Mouse (Mus musculus) cerebellum, adult 11-12 months (tissue): Measurements from ENCODE around the gene Tpcn1.

Experiments
- DNase-seq: peaks from one replicate; pipeline ENCODE4 v3.0.0; 2022

Tpcn1 gene

DNA sequence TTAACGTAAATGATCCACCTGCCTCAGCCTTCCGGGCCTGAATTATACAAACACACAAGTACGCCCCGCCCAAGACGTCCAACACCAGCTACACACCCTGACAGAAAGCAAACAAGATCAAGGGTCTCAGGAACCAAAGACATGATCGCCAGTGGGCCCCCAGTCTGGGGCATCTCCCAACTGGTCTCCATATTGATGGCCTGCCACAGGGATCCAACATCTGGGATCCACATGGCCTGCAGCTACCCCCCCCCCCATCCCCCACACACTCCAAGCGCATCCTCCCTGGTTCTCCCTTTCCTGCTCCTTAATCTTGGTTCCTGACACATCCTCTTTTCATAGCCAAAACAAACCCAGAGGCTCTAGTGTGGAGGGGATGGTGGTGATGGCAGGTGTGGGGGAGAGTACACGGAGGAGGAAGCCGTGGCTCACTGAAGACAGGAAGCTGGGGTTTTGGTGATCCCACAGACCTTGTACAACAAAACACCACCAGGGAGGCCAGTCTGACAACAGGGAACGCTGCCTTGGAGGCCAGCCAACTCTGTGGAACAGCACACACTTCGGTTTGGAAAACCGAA, 9.9 kb downstream of the Tpcn1 start:
- peak; percentile 66 for DNase-seq

DNA sequence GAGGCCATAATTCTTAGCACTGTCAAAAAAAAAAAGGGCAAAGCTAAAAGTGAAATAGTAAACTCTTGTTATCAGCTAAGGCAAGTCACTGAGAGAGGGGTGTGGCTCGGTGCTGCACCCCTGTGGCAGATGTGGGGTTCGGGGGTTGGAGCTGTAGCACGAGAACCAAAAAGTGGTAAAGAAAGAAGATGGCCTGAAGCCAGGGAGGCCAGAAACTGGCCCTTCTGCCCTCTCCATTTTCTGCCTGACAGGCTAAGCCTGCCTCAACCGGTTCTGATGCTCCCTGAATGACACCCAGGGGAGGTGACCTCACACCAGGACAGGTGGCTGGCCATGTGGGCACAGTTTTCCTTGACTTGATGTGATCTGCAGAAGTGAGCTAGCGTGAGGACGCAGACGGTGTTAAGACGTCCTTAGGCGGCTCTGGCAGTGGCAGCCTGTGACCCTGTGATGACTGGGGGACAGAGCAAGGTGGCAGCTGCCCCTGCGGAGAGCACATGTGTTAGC, 10.5 kb downstream of the Tpcn1 start:
- peak; percentile 62 for DNase-seq

DNA sequence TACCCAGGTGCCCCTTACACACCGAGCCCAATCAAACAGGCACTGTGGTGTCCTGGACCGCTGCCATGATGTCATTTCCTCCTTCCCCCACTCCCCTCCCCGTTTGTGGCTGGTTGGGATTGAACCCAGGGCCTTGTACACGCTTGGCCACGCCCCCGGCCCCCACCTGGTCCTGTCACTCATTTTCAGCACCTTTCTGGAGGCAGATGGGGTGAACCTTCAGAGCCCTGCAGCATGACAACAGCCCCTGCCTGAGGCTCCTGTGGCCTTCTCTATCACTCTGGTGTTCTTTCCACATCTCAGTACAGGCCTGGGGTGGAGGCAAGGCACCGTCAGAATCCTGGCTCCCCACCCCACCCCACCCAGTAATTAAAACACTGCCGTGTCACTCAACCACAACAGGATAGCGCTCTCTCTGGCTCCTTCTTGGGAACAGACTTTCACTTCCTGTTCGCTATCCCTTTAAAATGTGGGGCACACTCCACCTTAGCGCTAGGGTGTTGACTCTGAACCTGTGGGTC, 11.6 kb downstream of the Tpcn1 start:
- no peak for DNase-seq

DNA sequence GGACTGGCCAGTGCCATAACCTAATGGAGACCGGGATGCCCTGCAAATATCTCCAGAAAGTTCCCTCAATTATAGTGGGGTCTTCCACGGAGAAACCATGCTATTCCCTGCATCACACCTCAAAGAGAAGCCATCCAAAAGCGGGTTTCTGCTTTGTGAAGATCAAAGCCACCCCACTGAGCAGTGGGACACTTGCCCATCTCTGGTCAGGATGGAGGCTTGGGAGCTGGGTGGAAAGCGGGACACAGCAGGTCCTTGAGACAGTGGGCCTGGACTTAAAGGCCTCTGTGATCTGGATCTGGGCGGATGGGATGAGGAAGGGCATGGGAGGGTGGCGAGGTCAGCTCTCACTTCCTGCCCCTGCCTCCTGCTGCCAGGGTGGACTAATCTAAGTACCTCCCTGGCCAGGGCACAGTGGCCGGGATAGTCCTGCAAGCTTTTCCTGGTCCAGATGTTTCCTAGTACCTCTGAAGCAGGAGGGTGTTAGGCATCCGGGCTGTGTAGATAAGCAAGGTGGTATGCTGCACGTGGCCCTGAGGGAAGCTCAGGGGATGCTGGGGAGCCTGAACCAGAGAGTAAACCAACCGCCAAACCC, 13.9 kb downstream of the Tpcn1 start:
- peak; percentile 63 for DNase-seq

DNA sequence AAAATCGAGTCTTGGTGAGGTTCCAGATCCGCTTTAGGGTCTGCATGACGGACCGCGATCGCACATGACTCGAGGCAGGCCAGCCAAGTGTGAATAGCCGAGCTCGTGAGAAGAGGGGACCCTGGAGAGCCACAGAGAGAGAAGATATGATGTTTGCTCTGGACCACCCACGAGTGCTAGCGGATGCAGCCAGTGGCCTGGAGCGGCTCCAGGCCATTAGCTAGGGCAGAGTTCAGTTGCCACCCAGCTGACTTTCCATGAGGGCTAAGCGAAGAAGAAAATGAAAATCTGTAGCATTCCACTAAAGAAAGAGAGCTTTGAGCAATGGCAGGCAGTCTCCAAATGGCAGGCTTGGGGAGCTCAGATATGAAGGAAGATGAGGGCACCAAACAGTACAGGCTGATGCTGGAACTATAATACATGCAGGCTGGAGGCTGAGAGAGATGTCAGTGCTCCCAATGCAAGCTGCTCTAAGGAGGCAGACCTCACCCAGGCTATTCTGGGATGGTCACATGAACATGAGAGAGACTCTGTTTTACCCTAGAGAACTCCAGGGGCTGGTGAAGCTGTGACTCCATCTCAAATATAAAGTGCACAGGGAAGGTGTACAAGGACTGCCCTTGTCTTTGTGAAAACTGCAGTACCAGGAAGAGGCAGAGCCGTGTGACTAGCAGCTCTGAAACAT, 17.3 kb downstream of the Tpcn1 start:
- no peak for DNase-seq

DNA sequence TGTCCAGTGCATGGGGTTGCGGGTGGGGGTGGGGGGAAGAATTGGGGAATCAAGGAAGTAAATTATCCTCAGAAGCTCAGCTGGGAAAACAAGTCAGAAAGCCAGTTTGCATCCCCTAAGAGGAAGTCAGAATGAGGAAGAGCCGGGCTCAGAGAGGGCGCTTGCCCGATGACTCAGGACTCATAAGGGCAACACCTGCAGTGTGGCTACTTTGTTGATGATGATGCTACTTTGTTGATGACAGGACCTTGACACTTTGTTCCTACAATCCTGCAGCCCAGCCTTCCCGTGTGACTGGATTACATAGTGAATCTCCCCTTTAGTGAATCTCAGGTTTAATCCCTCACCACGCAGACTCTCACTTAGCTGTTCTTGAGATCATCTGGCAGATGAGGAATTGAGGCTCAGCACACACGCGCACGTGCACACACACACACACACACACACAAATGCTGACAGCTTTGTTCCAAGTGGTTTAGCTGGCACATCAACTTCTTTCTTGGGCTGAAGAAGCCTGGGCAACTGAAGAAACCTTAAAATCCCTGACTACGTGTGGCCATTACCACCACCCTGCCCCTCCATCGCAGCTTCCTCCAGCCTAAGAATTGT, 18.1 kb downstream of the Tpcn1 start:
- no peak for DNase-seq

DNA sequence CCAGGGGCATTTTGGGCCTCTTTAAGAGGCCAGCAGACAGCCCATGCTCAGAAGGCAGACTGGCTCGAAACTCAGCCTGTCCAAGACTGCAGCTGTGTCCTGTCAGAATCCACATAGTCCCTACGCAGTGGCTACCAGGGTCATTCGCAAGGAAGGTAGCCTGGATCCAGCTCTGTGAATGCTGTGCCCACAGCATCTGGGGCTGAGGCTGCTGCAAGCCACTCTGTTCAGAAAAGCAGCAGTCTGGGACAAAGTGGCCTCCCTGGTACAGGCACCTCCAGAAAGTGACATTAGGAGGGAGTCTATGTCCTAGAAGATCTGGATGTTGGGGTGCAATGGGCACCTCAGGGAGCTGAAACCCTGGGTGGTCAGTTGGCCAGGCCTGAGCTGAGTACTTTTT, 18.7 kb downstream of the Tpcn1 start:
- no peak for DNase-seq

DNA sequence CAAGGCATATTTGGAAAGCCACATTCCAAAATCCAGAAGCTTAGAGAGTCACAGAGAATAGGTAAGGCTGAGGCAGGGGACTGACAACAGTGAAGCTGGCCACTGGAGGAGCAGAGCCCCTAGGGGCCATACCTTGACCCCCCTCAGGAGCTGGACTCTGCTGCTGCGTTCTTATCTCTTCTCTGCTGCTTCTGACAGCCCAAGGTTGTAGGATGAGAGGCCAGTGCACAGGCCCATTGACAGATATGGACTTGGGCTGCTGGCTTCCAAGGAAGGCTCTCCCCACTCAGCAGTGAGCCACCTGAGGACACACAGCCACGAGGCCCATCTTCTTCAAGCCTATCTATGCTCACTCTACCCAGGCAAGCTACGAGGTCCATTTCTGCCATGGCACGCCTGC, 19.5 kb downstream of the Tpcn1 start:
- no peak for DNase-seq

DNA sequence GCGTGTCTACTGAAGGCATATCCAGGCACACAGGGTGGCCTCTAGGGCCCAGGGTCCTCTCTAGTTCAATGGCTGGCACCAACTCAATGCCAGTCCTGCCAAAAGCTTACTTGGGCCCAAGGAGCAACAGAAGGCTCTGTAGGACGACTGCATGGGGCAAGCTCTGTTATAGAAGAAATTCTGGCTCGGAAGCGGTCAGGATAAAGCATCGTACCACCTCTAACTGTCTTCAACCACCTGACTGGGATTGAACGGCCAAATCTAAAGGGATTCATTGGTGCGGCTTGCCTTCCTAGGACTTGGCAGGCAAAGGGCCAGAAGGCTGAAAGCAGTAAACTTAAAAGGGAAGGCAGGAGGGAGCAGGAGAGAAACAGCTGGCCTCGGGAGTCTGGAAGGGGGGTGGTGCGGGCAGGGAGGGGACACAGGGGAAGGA, 20.1 kb downstream of the Tpcn1 start:
- peak; percentile 81 for DNase-seq

DNA sequence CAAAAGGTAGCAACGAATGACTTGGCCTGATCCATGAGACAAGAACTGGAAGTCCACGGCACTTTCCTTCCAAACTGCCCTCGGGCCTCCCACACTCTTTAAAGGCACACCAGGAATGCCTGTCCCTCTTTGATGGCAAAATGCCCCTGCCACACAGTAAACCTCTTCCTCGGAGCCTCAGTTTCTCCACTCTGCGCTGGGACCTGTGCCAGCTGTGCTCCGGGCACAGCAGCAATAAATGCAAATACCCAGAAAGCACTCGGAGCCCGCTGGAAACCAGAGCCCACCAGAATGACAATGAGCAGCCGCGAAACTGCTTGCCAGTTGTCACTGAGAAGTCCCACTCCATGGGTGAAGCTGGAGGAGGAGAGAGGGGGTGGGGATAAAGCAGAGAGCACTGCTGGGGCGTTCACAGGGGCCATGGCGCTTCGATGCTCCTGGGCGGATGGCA, 20.7 kb downstream of the Tpcn1 start:
- DNase-seq = peak; percentile 74

DNA sequence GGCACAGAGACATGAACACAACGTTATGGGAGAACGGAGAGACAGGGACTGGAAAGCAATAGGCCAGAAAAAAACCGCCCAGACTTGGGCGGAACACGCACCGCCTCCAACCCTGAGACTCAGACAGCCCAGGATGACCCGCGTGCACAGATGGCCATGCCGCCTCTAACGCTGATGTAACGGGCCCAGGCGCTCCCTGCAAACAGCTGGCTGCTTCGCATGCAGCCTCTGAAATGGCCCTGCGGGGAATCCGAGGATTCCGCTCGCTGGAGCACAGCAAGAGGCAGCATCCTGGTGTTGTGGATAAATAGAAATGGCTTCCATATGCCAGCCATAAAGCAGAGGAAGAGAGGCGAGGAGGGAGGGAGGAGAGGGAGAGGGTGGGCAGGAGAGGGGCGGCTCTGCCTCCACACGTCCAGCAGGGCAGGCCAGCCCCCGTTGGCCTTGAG, 21.2 kb downstream of the Tpcn1 start:
- DNase-seq = peak; percentile 72

DNA sequence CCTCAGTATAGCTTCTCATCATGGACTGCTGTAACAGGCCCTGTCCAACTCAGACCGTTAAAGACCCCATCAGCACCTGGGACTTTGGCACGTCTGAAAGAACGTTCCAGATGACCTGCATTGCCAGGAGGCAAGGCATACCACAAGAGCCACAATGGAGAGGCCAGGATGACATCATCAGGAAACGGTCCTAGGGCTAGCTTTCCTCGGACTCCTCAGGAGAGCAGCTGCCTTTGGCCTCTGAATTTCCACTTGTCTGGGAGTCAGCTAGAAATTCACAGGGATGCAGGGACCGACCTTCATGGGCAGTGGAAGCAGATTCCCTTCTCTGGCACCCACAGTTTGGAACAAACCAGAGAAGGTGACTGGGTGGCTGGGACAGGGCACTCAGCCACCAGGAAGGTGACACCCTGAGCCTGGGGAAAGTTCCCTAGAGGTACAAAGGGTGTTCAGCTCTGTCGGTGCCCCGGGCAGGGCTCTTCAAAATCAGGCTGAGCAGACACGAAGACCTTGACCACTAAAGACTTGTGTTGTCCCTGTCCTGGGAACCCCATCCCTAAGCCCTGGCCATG, 21.7 kb downstream of the Tpcn1 start:
- DNase-seq = peak; percentile 79

DNA sequence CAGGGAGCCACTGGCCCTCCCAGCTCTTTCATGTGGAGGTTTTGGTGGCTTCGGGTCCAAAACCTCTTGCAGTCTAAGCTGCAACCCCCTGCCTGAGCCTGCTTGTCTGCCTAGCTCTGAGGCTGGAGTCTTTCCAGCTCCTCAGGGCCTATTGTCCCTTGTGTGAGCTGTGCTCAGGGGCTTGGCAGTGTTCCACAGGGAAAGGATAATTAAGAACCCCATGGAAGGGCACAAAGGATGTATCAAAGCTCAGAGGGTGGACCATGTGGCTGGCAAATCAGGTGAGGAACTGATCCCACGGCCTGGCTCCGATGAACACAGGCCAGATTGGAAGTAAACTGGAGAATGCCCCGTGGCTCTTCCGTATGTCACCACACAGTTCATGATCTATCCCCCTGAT, 22.4 kb downstream of the Tpcn1 start:
- peak; percentile 96 for DNase-seq

DNA sequence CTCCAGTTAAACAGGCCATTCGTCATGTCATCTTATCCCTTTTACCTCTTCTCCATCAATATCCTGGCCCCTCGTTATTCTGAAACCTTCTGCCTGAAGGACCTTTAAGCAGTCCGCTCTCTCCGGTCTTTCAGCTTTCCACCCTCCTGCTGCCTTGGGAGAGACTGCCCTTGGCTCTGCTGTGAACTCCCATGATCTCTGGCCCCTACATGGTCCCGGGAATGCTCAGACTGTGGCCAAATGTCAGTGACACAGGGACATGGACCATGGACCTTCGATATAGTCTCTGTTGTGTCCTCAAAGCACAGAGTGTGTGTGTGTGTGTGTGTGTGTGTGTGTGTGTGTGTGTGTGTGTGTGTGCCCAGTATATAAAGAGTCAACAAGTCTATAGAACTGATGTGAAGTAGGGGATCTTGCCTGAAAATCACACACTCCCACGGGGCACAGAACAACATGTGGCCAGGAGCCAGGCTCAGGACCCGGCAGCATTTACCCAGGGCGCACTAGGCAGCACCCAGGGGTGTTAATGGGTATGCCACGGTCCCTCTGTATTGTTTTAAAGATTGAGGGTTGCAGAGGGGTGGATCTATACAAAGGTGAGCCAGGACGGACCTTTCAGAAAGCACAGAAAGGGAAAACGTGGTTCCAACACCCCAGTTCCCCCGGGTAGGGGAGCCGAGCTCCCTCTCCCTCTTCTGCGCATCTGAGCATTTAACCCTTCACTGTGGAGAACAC, 23.1 kb downstream of the Tpcn1 start:
- peak; percentile 60 for DNase-seq

DNA sequence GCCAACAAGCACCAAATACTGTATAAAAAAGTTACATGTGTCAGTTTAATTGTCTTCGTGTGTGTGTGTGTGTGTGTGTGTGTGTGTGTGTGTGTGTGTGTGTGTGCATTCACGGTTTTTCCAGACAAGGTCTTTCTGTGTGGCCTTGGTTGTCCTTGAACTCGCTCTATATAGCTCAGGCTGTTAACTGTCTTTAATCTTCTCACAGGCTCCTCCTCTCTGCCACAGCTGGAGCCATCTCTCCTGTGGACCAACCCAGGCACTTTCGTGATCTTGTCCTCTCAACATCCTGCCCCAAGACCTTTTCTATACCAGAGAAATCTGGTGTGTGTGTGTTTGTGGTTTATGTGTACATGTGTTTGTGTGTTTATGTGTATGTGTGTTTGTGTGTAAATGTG, 24.6 kb downstream of the Tpcn1 start:
- no peak for DNase-seq

DNA sequence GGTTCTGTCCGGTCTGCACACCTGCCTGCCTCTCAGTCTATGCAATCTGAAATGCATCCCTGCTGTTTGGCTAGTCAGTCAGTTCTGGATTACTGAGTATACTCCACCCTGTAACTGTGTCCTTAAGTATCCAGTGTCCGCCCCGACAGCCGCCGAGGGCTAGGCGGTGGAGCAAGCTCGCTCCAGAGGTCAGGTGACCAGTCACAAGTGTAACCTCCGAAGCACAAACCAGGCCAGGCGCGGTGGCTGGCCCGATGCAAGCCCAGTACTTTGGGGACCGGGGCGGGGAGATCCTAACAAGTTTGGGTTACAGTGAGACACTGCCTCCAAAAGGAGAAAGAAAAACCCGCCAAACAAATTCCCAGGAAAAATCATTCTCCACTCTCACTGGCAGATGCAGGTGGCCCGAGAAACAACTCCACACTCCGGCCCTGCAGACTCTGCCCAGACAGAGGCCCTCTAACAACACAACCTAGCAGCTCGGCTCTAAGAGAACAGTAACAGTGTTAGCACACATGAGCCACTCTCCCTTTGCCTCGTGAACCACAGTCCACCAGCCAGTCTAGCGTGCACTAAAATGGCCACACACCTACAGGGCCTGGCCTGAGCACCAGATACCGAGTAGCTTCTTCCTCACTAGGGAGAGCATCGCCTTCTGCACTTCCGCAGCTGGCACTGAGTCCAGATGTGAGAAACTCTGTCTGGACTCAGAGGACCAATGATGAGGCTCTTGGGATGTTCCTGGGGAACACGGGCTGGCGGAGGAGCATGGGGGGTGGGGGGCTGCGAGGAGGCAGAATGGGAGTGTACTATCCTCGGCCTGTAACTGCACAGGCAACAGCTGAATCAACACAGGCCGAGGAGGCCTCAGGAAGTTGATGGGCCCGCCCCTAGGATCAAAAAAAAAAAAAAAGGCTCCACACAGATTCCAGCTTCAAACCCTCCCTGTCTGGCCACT, 25.2 kb downstream of the Tpcn1 start:
- DNase-seq = no peak

DNA sequence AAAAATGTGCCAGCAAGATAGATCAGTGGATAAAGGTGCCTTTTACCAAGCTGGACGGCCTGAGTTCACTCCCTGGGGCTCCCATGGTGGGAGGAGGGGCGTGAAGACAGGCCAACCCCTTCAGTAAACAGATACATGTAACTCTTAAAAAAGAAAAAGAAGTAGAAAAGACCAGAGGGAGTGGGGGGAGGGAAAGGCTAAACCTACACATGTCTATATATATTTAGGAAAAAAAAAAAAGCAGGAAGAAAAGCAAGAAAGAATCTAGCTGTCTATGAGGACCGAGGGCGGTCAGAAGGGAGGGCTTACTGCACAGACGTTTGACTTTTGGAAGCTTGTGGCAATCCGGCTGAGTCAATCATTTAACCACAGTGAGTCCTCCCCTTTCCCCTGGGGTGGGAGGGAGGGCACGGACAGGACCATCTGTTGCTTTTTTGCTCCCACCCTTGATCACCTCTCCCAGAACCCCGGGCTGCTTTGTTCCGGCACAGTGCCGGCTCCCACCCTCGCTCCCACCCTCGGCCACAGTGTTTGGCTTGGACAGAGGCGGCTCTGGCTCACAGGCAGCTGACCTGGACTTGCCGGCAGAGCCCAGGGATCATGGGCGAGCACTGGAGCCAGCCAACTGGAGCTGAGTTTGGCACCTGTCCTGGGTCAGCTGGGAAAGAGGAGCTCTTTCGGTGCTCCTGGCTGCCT, 27.7 kb downstream of the Tpcn1 start:
- DNase-seq = peak; percentile 88

DNA sequence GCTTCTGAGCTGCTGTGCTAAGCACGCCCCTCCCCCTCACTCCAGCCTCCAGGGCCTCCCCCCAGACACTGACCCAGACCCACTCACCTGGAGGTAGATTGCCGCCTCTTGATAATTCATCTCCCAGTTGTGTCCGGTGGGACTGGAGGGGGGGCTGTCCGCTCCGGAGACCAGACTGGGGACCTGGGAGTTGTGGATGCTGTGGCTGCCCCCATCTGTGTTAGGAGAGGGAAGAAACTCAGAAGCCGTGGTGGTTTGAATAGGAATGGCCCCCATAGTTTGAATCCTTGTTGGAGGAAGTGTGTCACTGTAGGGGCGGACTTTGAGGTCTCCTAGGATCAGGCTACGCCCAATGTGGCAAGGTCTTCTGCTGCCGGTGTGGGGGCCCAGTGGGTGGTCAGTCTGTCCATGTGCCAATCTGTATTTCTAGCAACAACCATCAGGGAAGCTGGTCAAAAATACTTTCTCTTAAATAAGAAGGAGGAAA, 28.3 kb downstream of the Tpcn1 start:
- DNase-seq = peak; percentile 72

DNA sequence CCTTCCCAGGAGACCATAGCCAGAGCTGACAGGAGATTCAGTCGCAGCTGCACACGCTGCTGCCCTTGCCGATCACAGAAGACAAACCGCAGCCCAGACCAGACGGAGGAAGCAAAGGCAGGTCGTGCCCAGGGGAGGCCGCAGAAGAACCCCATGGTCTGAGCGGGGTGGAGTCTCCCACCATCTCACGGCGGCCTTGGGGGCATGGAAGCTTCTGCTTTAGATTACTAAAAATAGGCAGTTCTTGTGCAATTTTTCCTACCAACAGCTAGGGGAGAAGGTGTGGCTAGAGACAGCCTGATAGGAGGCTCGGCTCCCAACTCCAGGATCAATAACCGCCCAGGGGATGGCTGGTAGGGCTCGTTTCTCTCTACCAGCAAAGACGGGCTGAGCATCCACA, 29.7 kb downstream of the Tpcn1 start:
- peak; percentile 43 for DNase-seq

DNA sequence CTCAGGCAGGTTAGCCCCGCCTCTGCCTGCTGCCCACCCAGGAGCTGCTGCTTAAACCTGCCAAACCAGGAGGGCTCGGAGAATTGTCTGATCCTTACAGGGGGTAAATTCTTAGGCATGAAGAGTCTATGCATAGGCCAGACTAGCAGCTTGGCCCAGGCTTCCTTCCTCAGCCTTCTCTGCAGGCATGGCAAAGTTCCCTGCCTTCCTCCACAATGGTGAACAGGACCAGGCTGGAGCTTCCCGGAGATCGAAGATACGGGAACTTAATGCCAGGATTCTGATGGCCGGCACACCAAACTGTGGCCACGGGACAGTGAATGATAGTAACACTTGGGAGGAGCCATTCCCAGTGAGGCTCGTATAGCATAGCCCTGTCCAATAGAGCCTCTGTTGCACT, 30.4 kb downstream of the Tpcn1 start:
- peak; percentile 55 for DNase-seq
